Mouse (Mus musculus): ENCODE data around the gene Lrrc30. TPM values are rescaled to one million over a fixed set of nuclear protein-coding genes. Genes with fewer than 3 reads are reported as not detected.

Lrrc30 gene
- total RNA-seq (2021), result 100 to 1,000 TPM in 1 of 2 experiments, 10 to 100 TPM in 1; 51.4 to 117 TPM
- long read RNA-seq, experiment 1, transcript Lrrc30-201 (1 exons, 1,760 nt), result major isoform, 119 of 119 reads
- long read RNA-seq, experiment 1, partial matches to known transcripts, result 0 of 119 reads
- long read RNA-seq, experiment 1, other reads (novel, unspliced or antisense), result 0 of 119 reads
- long read RNA-seq, experiment 2, transcript Lrrc30-201 (1 exons, 1,760 nt), result major isoform, 59 of 59 reads
- long read RNA-seq, experiment 2, partial matches to known transcripts, result 0 of 59 reads
- long read RNA-seq, experiment 2, other reads (novel, unspliced or antisense), result 0 of 59 reads

DNA sequence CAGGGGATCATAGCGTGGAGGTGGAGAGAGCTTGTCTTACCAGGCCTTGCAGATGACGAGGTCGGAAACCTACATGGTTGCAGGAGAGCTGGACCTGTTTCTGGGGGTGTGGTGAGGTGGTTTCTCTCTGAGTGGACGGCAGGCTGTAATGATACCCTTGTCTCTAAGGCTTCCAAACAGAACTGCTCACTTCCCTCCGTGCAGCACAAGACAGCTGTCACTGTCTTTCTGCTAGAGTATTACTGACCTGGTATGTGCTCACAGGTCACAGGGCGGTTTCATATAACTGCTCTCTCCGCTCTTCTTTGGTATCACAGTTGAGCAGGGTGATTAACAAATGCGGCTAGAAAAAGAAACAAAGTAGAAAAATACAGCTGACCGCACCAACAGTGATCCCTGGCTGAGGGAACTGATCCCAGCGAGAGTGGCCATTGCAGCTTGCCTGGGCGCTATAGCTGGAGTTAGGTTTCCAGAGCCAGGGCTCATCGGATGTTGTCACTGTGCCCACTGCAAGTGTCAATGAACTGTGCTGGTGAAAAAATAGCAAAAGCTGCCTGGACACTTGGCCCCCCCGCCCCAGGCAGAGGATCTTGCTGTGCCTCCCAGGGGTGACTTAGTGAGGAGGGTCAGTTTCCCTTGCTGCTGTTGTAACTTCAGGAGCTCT, at the start of gene Lrrc30:
TSS of gene Lrrc30 (minus strand) at position 48 of the 664 bp plus-strand sequence.
- peak; percentile 48 to 62 for DNase-seq

DNA sequence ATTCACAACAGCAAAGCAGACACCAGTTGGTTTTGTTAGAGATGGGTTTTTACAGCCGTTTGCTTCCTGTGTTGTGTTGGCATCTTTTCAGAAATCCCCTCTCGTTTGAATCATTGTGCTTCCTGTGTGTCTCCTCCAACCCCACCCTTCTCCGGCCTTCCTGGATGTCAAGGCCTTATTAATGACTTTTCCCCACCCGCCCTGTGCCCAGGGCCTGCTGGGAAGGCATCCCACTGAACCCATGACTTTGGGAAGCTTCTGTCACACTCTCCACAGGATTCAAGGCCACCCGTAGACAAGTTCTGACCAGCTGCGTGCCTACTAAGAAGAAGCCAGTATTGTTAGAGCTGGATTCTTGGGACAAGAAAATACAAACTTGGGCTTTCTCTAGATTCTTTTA, 48.6 kb upstream of the Lrrc30 start:
- DNase-seq, result no peak
- intact Hi-C loops (cut with DNase I), result no loop called here

More for the DNA sequence above, at the start of gene Lrrc30:
- intact Hi-C loops (cut with DNase I), result no loop called here

DNA sequence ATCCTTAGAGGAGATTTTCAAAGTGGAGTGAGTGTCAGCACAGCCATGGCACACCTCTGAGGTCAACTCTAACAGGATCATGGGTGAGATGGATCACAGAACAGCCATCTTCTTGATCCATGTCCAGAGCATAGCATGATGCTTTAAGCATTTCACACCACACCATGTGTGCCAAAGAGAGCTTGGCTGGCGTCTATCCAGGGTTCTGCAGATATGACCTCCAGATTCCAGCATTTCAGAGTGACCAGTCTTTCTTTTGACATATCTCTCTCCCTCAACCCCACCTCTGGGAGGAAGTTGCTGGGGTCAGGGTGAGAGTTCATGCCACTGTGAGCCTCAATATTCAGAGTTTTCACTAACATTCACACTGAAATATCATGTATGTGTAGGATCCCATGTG, 46.1 kb upstream of the Lrrc30 start:
- intact Hi-C loops (cut with DNase I), result loop anchor here (10.0 kb wide), 1 partner anchor 304 kb away; no protein-coding TSS in a partner anchor
- no peak for DNase-seq

DNA sequence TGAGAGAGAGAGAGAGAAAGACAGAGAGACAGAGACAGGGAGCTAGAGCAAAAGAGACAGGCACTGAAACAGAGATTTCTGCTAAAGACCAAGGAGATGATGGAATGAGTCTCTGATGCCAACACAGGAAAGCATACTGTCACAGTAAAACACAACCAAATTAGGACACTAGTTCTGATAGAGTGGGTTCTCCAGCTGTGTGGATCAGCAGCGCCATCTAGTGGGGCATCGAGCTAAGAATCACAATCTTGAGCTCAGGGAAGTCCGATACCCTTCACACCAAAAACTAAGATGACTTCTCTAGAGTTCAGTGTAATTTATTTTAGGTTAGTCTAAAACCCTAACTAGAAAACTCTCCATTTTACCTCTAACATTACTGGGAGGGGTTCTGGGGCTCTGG, 35.5 kb upstream of the Lrrc30 start:
- intact Hi-C loops (cut with DNase I), result loop anchor here (5.0 to 10.0 kb wide), 4 partner anchors 81 to 1091 kb away; partner anchors contain the start of gene Ptprm
- peak; percentile 32 to 39 for DNase-seq

DNA sequence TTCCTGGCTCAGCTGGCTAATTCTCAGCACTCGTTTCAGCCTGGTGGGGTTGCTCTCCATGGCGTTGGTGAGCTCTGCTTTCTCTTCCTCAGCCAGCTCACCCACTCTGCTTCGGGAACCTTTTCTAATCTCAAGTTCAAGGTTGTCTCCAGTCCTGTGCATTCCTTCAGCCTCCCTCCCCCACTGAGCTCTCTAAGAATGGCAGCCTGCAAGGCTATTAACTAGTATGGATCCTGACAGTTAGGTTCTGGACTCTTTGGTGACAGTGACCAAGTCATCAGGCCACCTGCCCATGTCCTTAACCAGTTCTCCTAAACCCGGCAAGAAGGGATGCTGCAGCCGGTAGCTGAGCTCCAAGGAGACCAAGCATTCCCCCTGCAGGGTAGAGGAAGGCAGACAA, 34.5 kb upstream of the Lrrc30 start:
- DNase-seq, result no peak
- intact Hi-C loops (cut with DNase I), result loop anchor here (5.0 to 10.0 kb wide), 4 partner anchors 80 to 1090 kb away; partner anchors contain the start of gene Ptprm

DNA sequence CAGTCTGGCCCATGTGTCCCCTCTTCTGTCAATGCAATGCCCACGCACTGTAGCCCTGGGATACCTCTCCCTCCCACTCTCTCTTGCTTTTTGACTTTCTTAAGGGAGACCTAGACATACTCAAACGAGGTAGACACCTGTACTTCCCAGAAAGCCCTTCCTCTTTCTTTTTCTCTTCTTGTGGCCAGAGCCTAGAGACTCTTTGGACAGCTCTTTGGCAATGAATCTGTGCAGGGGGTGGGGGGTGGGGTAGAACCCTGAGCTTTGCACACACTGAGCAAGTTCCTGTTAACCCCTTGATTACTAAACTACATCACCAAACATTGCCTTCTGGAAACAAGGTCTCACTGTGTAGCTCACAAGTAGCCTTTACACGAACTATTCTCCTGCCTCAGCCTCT, 31.8 kb upstream of the Lrrc30 start:
- intact Hi-C loops (cut with DNase I), result loop anchor here (10.0 kb wide), 1 partner anchor 309 kb away; the partner anchor contains the start of gene Ptprm

DNA sequence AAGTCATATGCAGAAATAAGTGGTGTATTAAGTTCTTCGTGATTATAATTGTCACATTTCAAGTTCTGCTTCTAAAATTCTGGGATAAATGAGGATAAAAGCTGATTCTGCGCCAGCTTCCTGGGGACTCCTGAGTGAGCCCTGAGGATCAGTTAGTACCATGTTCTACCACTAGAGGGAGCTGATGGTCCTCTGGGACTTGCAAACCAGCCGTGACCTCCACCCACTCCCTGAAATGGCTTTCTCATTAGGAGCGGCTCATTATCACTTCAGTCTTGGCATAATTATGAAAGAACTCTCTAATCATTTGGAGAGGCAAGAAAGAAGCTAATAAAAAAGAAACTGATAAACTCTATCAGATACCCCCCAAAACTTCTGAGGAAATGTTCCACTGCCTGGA, 19.0 kb upstream of the Lrrc30 start:
- intact Hi-C loops (cut with DNase I), result no loop called here
- DNase-seq, result peak in 1 of 2 experiments; percentile 38

More for the DNA sequence above, 31.8 kb upstream of the Lrrc30 start:
- no peak for DNase-seq

DNA sequence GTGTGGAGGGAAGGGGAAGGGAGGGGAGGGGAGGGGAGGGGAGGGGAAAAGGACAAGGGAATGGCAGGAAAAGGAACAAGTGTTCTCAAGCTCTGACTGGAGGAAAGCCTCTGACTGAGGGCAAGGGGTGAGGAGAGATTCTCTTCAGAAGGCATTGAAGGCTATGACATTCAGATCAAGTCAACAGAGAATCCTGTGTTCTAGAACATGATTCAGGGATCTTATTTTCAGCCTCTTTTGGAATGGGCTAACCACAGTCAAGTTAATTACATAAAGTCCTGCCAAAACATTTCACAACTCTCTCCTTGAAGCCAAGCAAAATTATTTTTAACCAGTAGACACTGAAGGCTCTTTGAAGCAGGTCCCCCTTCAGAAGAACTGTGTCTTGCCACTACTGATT, 9.1 kb upstream of the Lrrc30 start:
- no peak for DNase-seq
- intact Hi-C loops (cut with DNase I), result no loop called here

DNA sequence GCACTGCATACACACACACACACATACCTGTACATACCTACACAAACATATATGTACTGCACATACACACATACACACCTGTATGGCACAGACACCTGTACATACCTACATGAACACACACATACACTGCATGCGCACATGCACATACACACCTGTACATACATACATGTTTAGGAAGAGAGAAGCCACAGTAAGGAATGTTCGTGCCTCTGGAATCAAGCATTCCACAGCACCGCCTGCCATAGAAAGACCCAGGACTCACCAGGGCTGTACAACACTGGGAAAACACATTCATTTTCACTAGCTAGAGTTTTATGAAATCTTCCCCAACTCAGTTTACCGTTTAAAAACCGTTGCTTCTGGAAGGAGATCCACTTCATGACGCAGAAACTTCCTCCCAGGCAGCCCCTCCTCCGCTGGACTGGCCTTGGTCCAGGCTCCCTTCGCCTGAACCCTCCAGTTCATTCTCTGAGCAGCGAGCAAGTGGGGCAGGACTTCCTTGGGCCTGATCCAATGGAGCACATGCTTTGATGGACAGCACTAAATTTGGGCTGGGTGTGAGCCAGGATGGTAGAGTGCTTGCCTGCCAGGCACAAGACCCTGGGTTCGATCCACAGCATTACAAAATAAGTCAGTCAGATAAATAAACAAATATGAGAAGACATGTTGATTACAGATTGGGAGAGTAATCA, 5.7 kb upstream of the Lrrc30 start:
- peak; percentile 22 to 47 for DNase-seq
- intact Hi-C loops (cut with DNase I), result no loop called here

DNA sequence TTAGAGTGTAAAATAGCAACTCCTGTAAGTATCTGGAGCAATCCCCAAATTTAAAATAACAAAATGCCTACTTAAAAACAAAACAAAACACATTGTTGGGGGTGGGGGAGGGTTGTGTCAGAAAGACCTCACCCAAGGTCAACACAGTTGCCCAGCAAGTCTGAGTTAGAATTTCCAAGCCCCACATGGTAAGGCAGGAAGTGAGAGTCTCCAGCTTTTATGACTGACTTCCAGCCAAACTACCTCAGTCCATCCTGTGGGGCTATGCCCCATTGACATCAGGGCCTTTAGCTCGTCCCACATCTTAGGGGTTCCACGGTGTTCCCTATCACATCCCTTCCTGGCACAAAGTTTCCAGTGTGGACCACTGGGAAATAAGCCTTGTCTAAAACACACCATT, 4.4 kb upstream of the Lrrc30 start:
- no peak for DNase-seq
- intact Hi-C loops (cut with DNase I), result no loop called here

DNA sequence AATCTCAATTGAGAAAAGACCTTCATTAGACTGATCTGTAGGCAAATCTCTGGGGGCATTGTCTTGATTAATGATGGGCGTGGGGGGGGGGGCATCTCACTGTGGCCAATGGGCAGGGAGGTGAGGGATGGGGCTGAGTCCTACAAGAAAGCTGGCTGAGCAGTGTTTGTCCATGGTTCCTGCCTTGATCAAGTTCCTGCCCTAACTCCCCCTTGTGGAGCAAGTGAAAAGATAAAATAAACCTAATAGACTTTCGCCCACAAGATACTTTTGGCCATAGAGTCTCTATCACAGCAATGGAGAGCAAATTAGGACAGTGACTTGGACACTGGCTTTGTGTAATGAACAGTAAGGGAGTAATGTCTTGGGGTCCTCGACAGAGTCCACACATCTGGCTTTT, 3.8 kb upstream of the Lrrc30 start:
- no peak for DNase-seq
- intact Hi-C loops (cut with DNase I), result no loop called here

DNA sequence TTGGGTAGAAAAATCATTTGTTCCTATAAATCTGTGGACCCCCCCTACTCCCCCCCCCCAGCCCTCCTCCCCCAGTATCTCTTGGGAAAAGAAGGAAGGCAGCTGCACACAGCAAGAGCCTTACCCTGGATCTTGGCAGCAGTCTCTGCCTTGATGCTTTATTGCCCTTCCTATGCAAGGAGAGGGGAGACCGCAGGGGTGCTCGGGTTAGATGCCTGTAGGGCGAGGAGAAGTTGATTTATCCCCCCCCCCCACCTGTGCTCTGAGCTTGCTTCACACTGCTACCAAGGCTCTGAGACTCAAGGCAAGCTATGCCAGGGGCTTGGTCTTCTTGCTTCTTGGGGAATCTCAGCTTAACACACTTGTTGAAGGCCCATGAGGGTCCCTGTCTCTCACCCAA, 2.8 kb downstream of the Lrrc30 start:
- no peak for DNase-seq
- intact Hi-C loops (cut with DNase I), result no loop called here

DNA sequence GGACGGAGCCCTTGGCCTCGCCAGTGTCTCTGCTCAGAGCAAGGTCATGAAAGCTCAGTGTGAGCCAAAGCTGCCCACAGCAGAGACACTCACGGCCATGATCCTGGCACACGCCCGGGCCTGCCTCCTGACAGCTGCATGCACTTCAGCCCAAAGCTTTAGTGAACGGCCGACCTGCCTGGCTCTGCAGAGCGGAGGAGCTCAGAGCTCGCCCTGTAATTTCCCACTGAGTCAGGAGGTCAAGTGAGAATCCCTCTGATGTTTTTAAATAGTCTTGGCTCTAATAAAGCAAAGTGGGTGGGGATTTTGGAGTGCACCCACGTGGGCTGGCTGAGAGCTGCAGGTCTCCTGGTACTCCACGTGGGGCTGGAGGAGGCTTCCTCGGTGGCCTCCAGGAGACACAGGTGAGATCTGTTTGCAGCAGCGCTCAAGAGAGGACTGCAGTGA, 3.3 kb downstream of the Lrrc30 start:
- intact Hi-C loops (cut with DNase I), result no loop called here

DNA sequence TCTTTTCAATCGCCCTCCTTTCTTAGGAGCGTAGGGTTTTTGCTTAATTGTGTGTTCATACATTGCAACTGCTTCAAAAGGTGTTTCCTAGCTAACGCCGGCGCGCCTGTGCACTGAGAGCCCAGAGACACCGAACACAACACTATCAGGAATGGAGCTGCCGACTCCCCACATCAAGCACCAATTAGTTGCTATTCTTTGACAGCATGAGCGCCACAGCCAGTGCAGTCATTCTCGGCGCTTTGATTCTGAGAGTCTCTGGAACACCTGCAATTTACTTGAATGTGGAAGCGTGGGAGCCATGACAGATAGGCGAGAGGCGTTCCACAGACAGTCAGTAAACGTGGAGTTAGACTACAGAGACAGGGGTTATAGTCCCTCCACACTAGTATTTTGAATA, 4.0 kb downstream of the Lrrc30 start:
- no peak for DNase-seq
- intact Hi-C loops (cut with DNase I), result no loop called here

More for the DNA sequence above, 3.3 kb downstream of the Lrrc30 start:
- peak; percentile 65 to 76 for DNase-seq

DNA sequence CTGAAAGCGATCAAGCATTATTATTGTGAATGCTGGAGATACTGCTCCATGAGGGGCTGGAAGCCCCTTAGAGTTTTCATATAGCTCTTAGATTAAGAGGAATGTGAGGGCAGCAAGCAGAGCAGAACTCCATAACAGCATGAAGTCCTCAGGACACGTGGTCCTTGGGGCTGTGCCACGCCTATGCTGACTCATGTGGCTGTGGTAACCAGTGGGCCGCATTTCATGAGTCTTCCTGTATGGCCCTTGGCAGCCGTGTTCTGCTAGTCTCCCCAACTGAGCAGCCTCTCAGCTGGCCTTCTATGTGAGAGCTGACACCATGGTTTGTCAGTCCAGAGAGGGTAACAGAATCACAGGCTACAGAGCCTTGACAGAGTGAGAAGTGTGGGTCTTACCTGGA, 7.1 kb downstream of the Lrrc30 start:
- intact Hi-C loops (cut with DNase I), result no loop called here
- DNase-seq, result peak; percentile 41 to 68

DNA sequence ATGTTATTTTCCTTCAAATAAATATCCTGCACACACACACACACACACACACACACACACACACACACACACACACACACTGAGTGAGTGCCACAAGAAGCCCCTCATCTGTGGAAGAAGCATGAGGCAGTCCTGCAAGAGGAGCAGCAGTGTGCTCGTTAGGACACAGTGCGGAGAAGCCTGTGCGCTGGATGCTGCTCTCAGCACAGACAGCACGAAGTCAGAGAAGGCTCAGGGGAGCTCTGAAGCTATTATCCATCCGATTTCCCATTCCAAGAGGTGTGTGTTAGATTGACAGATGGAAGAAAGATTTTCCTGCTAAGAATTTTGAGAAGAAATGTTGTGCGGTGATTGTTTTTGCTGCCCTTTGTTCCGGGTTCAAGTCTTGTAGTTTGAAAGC, 13.5 kb downstream of the Lrrc30 start:
- DNase-seq, result no peak
- intact Hi-C loops (cut with DNase I), result no loop called here

DNA sequence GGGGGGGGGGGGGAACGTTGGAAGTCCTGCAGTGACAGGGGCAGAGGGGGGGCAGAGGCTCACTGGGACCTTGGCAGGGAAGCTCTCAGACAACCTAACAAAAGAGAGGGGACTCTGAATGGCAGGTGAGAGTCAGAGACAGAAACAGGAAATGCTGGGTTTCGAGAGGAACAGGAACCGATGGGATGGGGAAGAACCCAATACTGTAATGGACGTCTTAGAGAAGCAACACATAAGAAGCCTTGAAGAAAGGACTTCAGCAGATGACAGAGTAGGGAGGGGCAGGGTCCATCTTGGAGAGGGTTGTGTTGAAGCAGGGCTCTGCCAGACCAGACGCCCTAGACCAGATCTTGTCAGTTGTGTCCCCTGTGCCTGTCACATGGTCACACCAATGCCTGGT, 18.1 kb downstream of the Lrrc30 start:
- intact Hi-C loops (cut with DNase I), result no loop called here
- DNase-seq, result no peak

DNA sequence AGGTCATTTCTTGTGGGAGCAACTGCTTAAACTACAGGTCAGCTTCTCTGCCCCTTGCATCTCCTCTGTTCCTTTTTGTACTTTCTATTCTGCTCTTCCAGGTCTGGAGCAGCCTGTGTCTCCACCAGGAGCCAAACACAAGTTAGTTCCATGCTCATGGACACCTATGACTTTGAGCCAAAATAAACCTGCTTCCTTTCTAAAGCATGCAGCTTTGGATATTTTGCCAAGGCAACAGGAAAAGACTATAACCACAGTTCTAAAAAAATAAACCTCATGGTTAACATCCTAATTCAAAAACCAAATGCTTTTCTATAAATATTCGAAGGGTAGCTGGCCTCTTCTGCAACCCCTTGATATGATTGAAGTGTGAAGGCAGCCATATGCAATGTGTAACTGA, 19.9 kb downstream of the Lrrc30 start:
- intact Hi-C loops (cut with DNase I), result no loop called here

DNA sequence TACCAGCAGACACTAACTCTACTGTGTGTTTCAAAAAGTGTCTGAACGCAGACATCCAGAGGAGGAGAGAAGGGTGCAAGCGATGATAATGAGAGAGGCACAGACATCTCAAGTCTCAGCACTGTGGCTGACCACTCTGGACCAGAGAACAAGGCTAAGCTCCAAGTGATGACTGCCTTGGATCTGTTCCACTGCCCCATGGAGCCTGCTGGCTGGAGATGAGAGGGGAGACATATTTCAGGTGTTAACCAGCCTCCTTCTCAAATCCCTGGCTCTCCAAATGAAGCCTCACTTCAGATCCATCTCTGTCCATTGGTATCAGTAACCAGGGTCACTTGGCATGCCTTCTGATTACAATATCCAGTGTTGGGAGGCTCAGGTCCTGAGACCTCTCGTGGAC, 20.4 kb downstream of the Lrrc30 start:
- intact Hi-C loops (cut with DNase I), result no loop called here
- DNase-seq, result no peak

More for the DNA sequence above, 19.9 kb downstream of the Lrrc30 start:
- DNase-seq, result no peak

DNA sequence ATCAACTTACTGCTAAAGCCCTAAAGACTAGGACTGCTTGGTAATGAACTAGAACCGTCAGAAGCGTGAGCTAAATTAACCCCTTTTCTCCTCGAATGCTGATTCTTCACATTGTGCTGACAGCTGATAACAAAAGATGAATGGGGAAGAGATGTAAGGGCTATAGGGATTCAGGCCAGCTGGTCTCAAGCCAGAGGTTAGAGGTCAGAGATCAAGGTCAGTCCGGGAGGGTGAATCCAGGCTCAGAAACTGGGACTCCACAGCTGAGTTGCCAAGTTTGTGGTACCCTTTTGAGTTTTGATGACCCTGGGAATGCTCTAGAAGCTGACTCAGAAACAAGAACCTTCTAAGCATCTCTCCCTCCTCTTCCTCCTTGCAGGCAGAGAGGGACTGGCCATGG, 28.1 kb downstream of the Lrrc30 start:
- intact Hi-C loops (cut with DNase I), result no loop called here
- no peak for DNase-seq

DNA sequence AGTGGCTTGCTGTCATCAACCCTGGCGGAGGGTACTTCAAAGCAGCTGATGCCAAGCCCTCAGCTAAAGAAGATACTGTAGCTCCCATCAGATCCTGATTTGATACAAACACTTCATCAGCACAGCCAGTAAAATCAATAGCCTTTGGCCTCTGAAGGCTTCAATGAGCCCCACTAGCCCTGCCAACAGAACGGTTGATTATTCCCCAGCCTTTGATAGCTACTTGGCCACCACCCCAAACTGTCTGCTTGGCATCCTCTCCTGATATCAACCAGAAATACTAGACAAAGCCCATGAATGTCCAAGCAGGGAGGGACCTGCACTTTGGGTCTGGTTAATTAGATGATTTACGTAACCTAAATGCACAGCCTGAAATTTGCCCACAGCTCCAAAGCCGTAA, 30.0 kb downstream of the Lrrc30 start:
- no peak for DNase-seq
- intact Hi-C loops (cut with DNase I), result no loop called here

All from gastrocnemius, postnatal 36 days (tissue).